Mouse (Mus musculus) ovary, postnatal 36 days (tissue): ENCODE data around the gene Tspan2.

Experiments used
- DNase-seq: peaks from one replicate; pipeline ENCODE4 v3.0.0; 2022; ENCODE audit warnings: low spot score, mixed read lengths

Gene Tspan2

GRCm38 (mm10) chr3:102735031-102735558 is 766 bp downstream of the Tspan2 start:
- peak; percentile 38 for DNase-seq

- no peak for DNase-seq
These were observed 1.3 kb downstream of the Tspan2 start for GRCm38 (mm10) chr3:102735638-102736037.

DNA sequence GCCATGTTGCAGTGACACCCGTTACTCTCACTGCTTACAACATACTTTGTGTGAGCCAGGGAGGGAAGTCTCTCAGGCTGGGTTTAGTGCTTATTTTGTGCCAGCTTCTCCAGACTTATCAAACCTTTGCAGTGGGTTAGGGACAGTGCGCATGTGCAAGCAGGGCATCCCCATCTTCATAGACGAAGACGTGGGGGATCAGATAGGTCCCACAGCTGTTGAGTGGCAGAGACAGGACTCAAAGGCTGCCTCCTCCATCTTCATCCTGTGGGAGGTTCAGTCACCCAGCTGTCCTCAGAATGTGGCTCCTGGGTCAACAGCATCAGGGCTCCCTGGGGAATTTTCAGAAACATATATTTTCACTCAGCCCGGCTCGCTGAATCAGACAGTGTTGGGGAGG is 2.1 kb downstream of the Tspan2 start:
- no peak for DNase-seq

DNA sequence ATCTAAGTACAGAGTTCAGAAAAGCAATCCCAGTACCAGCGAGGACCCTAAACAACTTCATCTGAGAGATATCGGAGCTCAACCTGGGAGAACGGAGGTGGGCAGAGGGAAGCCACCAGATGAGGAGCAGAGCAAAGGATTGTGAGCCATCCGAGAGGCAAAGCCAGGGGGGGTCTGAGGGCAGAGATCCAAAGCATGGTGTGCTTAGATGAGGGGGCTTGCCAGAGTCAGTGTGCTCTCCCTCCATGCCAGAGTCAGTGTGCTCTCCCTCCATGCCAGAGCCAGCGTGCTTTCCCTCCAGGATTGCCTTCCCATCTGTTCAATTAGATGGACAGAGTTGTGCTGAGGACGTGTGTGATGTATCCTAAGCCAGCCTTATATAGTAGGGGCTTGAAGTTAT is 2.8 kb downstream of the Tspan2 start:
- no peak for DNase-seq

DNA sequence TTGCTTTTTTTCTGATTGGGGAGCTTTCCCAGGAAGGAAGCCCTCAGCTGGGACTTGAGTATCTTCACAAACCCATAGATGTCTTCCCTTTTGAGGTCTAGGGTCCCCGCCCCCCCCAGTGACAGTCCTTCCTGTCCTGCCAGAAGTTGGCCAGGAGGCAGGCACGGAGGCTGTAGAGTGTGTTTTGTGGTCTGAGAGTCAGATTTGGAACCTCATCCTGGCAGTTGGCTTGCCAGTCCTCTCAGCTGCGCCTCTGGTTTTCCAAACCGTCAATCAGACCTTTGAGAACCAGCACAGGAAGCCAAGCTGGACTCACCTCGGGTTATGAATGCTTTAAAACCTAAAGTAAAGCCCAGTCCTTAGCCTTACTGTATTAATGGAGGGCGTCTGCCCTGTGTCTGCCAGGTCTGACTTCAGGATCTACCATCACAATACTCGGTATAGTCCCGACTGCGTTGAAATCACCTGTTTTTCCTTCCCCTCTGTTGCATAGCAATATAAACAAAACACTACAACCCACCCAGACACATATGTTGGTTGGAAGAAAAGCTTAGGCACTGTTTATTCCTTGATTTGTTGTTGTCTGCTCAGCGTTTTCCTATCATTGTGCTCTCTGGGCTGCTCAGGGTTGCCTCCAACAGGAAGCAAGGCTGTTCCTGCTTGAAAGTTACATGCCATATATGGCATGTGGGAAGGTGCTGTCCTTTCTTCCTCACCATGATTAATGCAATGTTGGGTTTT is 4.0 kb downstream of the Tspan2 start:
- DNase-seq = no peak

GRCm38 (mm10) chr3:102738926-102739325 is 4.6 kb downstream of the Tspan2 start:
- no peak for DNase-seq

DNA sequence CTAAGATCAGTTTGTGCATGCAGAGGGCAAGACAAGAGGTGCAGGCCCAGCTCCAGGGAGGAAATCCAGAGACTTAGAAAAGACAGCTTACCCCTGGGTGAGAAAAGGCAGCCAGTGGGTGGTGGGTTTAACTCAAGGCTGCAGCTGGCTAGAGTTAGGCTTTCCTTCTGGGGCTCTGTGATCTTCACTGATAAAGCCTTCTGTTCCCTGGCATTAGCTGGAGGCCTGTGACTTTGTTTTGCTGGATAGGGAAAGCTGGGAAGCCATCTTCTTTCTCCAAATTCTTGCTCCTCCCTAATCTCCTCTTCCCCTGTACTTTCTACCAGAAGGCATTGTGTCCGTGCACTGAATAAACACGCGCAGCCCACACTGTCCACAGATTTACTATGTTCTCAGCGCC is 8.4 kb downstream of the Tspan2 start:
- DNase-seq = no peak

GRCm38 (mm10) chr3:102743202-102743601 is 8.9 kb downstream of the Tspan2 start:
- DNase-seq = no peak

- no peak for DNase-seq
These were observed 9.6 kb downstream of the Tspan2 start for GRCm38 (mm10) chr3:102743781-102744471.

DNA sequence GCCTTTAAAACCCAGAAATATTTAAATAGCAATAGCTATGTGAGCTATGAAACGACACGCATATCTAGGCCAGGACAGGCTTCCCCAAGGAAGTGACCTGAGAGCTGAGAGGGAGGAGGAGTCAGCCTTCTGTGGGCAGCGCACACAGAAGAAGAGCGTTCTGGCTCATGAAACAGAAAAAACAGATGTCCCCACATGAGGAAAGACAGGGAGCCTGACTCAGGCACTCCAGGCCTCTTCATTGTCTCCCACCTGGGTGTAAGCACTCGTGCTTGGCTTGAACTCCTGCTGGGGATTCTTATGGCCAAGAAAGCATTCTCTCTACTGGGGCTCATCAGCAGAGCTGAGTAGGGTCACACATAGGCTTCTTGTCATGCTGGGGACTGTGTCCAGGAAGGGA is 10.3 kb downstream of the Tspan2 start:
- DNase-seq = no peak

- DNase-seq = no peak
These were observed 11.8 kb downstream of the Tspan2 start for GRCm38 (mm10) chr3:102746174-102746573.

DNA sequence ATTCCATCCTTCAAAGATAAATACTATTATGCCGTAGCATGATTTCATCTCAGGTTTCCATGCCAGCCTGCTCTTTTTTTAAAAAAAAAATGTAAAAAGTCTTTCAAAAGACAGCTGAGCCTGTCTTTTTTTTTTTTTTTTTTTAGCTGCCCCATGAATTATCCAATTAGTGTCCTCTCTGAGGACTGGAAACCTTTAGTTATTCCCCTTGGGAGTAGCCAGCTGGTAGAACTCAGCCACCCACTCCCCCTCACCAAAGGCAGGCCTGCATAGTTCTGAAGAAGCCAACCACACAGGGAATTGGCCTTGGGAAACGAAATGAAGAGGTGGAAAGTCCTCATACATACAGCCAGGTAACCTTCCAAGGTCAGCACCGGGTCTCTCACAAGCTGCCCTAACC is 13.7 kb downstream of the Tspan2 start:
- no peak for DNase-seq

- no peak for DNase-seq
These were observed 14.4 kb downstream of the Tspan2 start for GRCm38 (mm10) chr3:102748686-102749085.

- DNase-seq = no peak
These were observed 16.8 kb downstream of the Tspan2 start for GRCm38 (mm10) chr3:102751136-102751535.

DNA sequence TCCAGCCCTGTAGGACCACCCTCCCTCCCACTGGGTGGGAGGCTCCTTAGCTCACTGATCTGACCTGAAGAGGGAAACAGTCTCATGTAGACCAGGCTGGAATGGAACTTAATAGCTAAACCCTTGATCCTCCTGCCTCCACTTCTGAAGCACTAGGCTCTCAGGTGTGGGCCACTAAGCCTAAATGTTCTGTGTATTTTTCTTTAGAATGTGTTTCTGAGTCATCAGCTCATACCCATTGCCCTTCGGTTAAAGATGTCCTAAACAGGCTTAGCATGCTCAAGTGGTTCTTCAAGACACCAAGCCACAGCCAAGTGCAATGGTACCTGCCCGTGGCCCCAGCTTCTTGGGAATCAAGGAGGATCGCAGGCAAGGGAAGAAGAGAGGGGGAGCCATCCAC is 17.2 kb downstream of the Tspan2 start:
- no peak for DNase-seq

- no peak for DNase-seq
These were observed 17.7 kb downstream of the Tspan2 start for GRCm38 (mm10) chr3:102752053-102752452.

DNA sequence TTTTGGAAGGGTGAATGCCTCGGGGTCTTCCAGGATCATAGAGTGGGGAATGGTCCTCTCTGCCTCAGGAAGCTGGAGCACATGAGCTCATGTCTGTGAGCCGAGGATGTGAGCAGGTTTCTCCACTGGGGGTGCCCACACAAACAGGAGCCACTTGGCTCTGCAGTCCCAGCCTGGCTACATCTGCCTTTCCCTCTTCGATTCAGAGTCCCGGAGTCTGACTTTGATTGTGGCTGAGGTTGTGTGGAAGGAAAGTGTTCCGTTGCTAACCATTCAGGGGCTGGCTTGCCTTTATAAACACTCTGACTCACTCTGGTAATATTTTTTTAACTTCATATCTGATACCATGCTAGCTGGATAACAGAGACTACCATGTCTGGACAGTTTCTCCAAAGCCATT is 18.1 kb downstream of the Tspan2 start:
- DNase-seq = no peak

- DNase-seq = no peak
These were observed 21.5 kb downstream of the Tspan2 start for GRCm38 (mm10) chr3:102755801-102756200.

DNA sequence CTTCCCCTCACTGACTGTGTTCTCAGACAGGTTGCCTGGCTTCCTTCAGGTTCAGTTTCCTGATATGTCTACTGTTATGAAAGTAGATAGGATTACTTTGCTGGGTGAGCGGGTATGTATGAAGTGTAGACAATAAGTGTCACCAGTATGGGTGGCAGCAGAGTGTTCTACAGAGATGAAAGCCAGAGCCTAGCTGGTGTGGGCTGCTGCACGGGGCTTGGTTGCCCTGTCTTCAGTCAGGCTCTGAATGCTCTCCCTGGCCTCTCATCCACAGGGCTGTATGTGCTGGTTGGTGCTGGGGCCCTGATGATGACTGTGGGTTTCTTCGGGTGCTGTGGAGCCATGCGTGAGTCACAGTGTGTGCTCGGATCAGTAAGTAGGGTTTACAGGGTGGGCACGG is 22.7 kb downstream of the Tspan2 start:
- no peak for DNase-seq

DNA sequence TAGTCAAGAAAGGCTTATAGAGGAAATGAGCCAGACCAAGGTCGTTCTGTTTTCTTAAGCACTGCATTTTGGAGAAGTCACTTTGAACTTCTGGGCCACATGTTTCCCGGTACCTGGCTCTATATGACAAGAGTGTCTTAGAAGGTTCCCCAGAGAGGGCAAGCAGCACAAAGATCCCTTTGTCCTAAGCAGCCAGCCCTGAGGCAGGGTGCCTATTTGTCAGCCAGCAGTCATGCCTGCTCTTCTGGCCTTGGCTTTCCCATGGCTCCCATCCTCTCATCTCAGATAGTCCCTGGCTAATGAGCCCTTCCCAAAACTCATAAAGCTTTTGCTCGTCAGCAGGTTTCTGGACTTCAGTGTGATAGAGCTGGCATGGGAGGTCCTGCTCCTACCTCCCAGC is 25.9 kb downstream of the Tspan2 start:
- DNase-seq = no peak

DNA sequence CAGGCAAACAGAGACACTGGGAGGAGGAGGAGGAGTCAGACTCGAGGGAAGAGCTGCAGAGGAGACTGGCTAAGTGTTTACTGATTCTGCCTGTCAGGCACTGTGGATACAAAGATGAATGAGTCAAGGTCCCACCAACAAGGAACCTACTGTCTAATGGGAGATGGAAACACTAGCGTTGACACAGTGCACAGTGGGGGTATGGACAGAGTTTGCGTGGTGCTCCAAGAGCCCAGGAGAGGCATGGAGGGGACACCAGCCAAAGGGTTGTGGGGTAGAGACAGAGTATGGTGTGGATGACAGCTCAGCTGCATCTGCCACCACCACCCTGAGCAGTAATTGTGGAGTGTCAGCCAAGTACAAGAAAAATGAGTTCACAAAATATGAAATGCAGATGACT is 28.1 kb downstream of the Tspan2 start:
- no peak for DNase-seq

- DNase-seq = no peak
These were observed 29.5 kb downstream of the Tspan2 start for GRCm38 (mm10) chr3:102763713-102764400.

- DNase-seq = no peak
These were observed 30.5 kb downstream of the Tspan2 start for GRCm38 (mm10) chr3:102764850-102765249.
